ENCODE assay signal across 11 mouse cellular contexts in the genomic region with DNA sequence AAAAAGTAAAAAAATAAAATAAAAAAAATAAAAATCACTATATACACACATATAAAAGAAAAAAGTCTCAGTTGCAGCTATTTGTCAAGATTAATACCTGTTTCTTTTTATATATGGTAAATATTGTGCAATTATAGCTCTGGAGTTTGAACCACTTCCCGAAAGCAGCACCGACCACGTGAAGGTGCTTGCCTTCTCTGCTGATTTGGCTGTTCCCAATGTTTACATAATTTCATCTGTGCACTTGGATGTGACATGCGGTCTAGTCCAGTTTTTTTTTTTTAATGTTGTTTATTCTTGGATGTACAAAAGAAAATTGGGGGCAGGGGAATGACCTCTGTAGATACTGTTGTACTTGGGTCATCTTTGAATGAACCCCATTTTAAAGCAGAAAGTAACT. TPM values are rescaled to one million over a fixed set of nuclear protein-coding genes. Genes with fewer than 3 reads are reported as not detected.
DNase-seq lines count a peak whose midpoint lies in the region; ATAC-seq lines count a peak whose summit lies in the region.
"Had no signal": no experiment of that assay in that cellular context is flagged by ENCODE, and none has a peak within 500 bp of the region (broad histone marks: within the 10 kb centered on the region; RNA-seq: fewer than 3 reads in every experiment).

No protein-coding gene starts in this region.

- DNase-seq in kidney, postnatal 25 days = no peak
- DNase-seq in brain, adult 2 months (ENCODE audit: low read depth, low spot score) = peak; percentile 45
- no peak for DNase-seq in hindbrain, embryonic 10.5 days (ENCODE audit: low spot score)
- DNase-seq in midbrain, embryonic 10.5 days (ENCODE audit: low spot score) = no peak
- DNase-seq in MN1 (ENCODE audit: low spot score) = no peak
- no peak for DNase-seq in spleen, adult 18-20 months
- DNase-seq in thymus, postnatal 4 days = no peak
- DNase-seq: heart, postnatal 36 days; layer of hippocampus, adult 9-11 months had no signal

- peaks cover 53% of the 10 kb centered on the region for H3K4me1 ChIP-seq in kidney, embryonic 14.5 days (ENCODE audit: control insufficient read depth, insufficient read depth, low read length)
- peaks cover 77% of the 10 kb centered on the region for H3K4me1 ChIP-seq in hindbrain, embryonic 10.5 days (replicated peaks)
- H3K4me1 ChIP-seq in midbrain, embryonic 10.5 days = peaks cover 89% of the 10 kb centered on the region

- peak overlapping the region; percentile 85 for H3K4me3 ChIP-seq in kidney, embryonic 14.5 days (ENCODE audit: low read length)
- peak overlapping the region; percentile 79 for H3K4me3 ChIP-seq in hindbrain, embryonic 10.5 days
- peak overlapping the region; percentile 96; the same call in 1 of the 2 replicates for H3K4me3 ChIP-seq in midbrain, embryonic 10.5 days

- no peak overlapping the region for H3K27ac ChIP-seq in kidney, embryonic 14.5 days (ENCODE audit: low read depth, low read length)
- no peak overlapping the region for H3K27ac ChIP-seq in hindbrain, embryonic 10.5 days
- no peak overlapping the region for H3K27ac ChIP-seq in midbrain, embryonic 10.5 days (replicated peaks)
- H3K27ac ChIP-seq: limb, embryonic 12.5 days had no signal

- ATAC-seq in kidney, embryonic 14.5 days (ENCODE audit: low FRiP score, low TSS enrichment) = no peak

- H3K9ac ChIP-seq in kidney, embryonic 14.5 days (ENCODE audit: low read depth, low read length) = no peak overlapping the region
- H3K9ac ChIP-seq: limb, embryonic 12.5 days had no signal

- H3K9me3 ChIP-seq in kidney, embryonic 14.5 days (ENCODE audit: control insufficient read depth, low read length) = no peaks in the 10 kb centered on the region
- H3K9me3 ChIP-seq in hindbrain, embryonic 10.5 days = no peaks in the 10 kb centered on the region
- H3K9me3 ChIP-seq in midbrain, embryonic 10.5 days (replicated peaks) = no peaks in the 10 kb centered on the region
- H3K9me3 ChIP-seq: limb, embryonic 12.5 days had no signal

- 41% methylated on average over 4 of the region's 4 CpGs for WGBS in kidney, embryonic 14.5 days
- WGBS in hindbrain, embryonic 10.5 days = 43% methylated on average over 4 of the region's 4 CpGs
- 59% methylated on average over 4 of the region's 4 CpGs for WGBS in midbrain, embryonic 10.5 days

- H3K36me3 ChIP-seq in kidney, embryonic 14.5 days (ENCODE audit: control insufficient read depth, insufficient read depth, low read length) = no peaks in the 10 kb centered on the region
- H3K36me3 ChIP-seq in hindbrain, embryonic 10.5 days = no peaks in the 10 kb centered on the region
- peaks cover 17% of the 10 kb centered on the region; the same call in 1 of the 2 replicates for H3K36me3 ChIP-seq in midbrain, embryonic 10.5 days
- H3K36me3 ChIP-seq: limb, embryonic 12.5 days had no signal

- no peaks in the 10 kb centered on the region; the same call in 1 of the 2 replicates for H3K27me3 ChIP-seq in kidney, embryonic 14.5 days (ENCODE audit: control insufficient read depth, insufficient read depth, low read length)
- H3K27me3 ChIP-seq in hindbrain, embryonic 10.5 days (ENCODE audit: insufficient read depth, poor library complexity, severe bottlenecking) = peaks cover 84% of the 10 kb centered on the region
- peaks cover 80% of the 10 kb centered on the region for H3K27me3 ChIP-seq in midbrain, embryonic 10.5 days (ENCODE audit: low read depth, poor library complexity, severe bottlenecking)

- H3K4me2 ChIP-seq in kidney, embryonic 14.5 days (replicated peaks; ENCODE audit: low read depth, low read length) = peak overlapping the region; percentile 58

RNA-seq across cellular contexts. Expression of gene Camk2n1, which starts 3.0 kb away (rescaled TPM):
- 7.4 and 10.1 TPM in 2 replicates for polyA plus RNA-seq in kidney, embryonic 14.5 days (2014; fragmentation: Nextera tagmentation; extraction: Ambion mirVana)
- 2.9 and 5.1 TPM in 2 replicates for polyA plus RNA-seq in hindbrain, embryonic 10.5 days (2016; fragmentation: Nextera tagmentation; extraction: Ambion mirVana)
- polyA plus RNA-seq in midbrain, embryonic 10.5 days (2016; fragmentation: Nextera tagmentation; extraction: Ambion mirVana) = 3.3 and 3.9 TPM in 2 replicates

RNA-seq across cellular contexts. Expression of gene Mul1, which starts 22.6 kb away (rescaled TPM):
- 16.7 and 16.9 TPM in 2 replicates for polyA plus RNA-seq in kidney, embryonic 14.5 days (2014; fragmentation: Nextera tagmentation; extraction: Ambion mirVana)
- polyA plus RNA-seq in hindbrain, embryonic 10.5 days (2016; fragmentation: Nextera tagmentation; extraction: Ambion mirVana) = 20.2 and 22.6 TPM in 2 replicates
- 19.2 and 22.3 TPM in 2 replicates for polyA plus RNA-seq in midbrain, embryonic 10.5 days (2016; fragmentation: Nextera tagmentation; extraction: Ambion mirVana)
